Mouse (Mus musculus) limb, embryonic 15.5 days (tissue): Measurements from ENCODE around the gene Jph4. TPM values are rescaled to one million over a fixed set of nuclear protein-coding genes. Genes with fewer than 3 reads are reported as not detected.
A peak's percentile ranks its signal among the peaks of the same experiment; 100 is the strongest.

Experiments
- ATAC-seq: fragments of 200-750 bp; cut with Nextera tagmentation; 2 replicates; pipeline ENCODE4 v1.8.0; 2017; ENCODE audit warnings: low read depth, moderate TSS enrichment; ENCODE audit not compliant: insufficient number of reproducible peaks, low FRiP score, low TSS enrichment
- H3K27ac ChIP-seq: fragments of 300-500 bp; sonication (generic); 2 replicates; pipeline ENCODE4 v1.5.1; 2015; ENCODE audit warnings: moderate library complexity, mild to moderate bottlenecking, inconsistent platforms
- H3K27me3 ChIP-seq: fragments of 300-500 bp; sonication (generic); 2 replicates; pipeline ENCODE4 v1.6.1; 2015; ENCODE audit warnings: inconsistent platforms
- H3K36me3 ChIP-seq: fragments of 300-500 bp; sonication (generic); 2 replicates; pipeline ENCODE4 v1.6.1; 2015; ENCODE audit warnings: inconsistent platforms
- H3K4me1 ChIP-seq: fragments of 300-500 bp; sonication (generic); 2 replicates; pipeline ENCODE4 v1.6.1; 2015; ENCODE audit warnings: inconsistent platforms
- H3K4me2 ChIP-seq: fragments of 300-500 bp; sonication (generic); 2 replicates; pipeline ENCODE4 v1.6.1; 2015; ENCODE audit warnings: mild to moderate bottlenecking, inconsistent platforms
- H3K4me3 ChIP-seq: fragments of 300-500 bp; sonication (generic); 2 replicates; pipeline ENCODE4 v1.5.1; 2015; ENCODE audit warnings: mild to moderate bottlenecking, inconsistent platforms
- H3K9ac ChIP-seq: fragments of 300-500 bp; sonication (generic); 2 replicates; pipeline ENCODE4 v1.6.1; 2015; ENCODE audit warnings: inconsistent platforms
- H3K9me3 ChIP-seq: fragments of 300-500 bp; sonication (generic); 2 replicates; pipeline ENCODE4 v1.6.1; 2016; ENCODE audit warnings: inconsistent platforms
- WGBS: fragments of 180-500 bp; shearing (Covaris S2); methylation state at CpG from one replicate; pipeline ENCODE4 v1.1.7; 2015; 5-methylcytosine and 5-hydroxymethylcytosine counted together
- polyA plus RNA-seq: library from polyadenylated mRNA; unstranded; fragments of >200 nt; fragmentation: Nextera tagmentation; extraction: Ambion mirVana; gene quantifications from 2 replicates; pipeline ENCODE4 v1.2.1, GENCODE M21; 2015

Jph4 gene
- 1.5 and 2.1 TPM in 2 replicates for polyA plus RNA-seq

DNA sequence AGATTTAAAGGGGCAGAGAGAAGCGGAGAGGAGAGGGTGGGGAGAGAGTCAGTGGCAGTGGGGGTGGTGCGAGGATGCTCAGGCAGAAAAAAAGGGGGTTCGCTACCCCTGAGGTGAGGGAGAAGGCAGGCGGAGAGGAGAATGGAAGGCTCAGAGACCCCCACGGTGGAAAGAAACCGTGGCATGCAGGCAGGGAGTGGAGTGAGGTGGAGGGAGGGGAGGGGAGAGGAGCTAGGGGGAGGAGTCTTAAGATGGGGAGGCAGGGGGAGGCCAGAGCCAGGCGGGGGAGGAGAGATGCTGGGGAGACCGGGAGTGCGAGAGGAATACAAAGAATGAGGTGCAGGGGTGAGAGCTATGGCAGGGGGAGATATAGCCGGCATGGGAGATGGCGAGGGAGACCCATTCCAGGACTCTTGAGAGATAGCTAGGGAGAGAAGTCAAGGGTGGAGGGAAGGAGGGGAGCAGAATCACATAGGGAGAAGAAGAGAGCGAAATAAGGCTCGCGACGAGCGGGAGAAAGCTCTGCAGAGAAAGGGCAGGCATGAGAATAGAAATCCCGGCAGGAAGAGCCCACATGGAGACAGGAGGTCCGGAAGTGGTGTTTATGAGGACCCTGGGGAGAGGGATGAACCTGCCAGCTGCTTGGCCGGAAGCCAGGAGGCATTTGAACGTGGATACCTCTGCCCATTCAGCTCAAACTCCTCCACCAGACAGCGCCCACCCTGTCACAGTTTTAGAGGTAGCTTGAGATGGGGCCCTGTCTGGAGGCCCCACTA lies at the start of gene Jph4:
TSS of gene Jph4 (minus strand) at position 511 of the 776 bp plus-strand sequence.
- H3K27me3 ChIP-seq = peaks cover 53% of the 10 kb centered on the region
- no peaks in the 10 kb centered on the region for H3K36me3 ChIP-seq
- peak within 1 kb of the TSS; percentile 50; the same call in 1 of the 2 replicates for H3K27ac ChIP-seq
- H3K9ac ChIP-seq = no peak within 1 kb of the TSS
- no peak for ATAC-seq
- H3K4me2 ChIP-seq = peak within 1 kb of the TSS; percentile 100
- peaks cover 35% of the 10 kb centered on the region for H3K4me1 ChIP-seq
- 5% methylated on average over 21 of the region's 21 CpGs for WGBS
- H3K9me3 ChIP-seq = no peaks in the 10 kb centered on the region
- H3K4me3 ChIP-seq = peak within 1 kb of the TSS; percentile 54

DNA sequence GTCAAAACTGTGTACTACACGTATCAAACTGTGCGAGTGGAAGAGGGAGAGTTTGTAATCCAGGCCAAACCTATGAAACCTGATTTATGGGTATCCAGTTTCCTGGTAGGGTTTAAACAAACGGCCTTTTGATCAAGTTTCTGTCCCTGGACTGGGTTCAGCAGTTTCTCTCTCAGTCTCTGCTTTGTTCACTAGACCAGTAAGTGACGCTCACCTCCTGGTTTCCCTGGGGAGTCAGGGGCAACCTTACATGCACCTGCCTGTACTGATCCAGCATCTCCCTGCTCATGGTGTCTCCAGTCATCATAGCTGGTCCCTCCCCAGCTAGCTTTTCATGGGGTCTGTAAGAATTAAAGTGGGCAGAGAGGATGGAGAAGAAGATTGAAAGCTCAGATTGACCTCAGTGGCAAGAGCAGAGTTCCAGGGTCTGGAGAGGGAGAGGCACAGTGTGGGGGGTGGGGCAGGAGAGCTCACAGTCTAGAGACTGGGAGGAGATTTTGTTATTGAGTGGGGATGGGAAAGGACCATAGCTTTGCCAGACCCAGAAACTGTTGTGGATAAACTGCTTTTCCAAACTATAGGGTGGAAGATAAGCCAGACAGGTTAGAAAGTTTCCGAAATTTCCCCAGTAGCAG lies 47.6 kb upstream of the Jph4 start:
- Histone ChIP-seq H3K27ac (no peak overlapping the region), H3K4me2 (no peak overlapping the region), H3K9me3 (no peaks in the 10 kb centered on the region), H3K4me1 (peaks cover 8% of the 10 kb centered on the region), H3K36me3 (no peaks in the 10 kb centered on the region), H3K9ac (no peak overlapping the region), H3K4me3 (no peak overlapping the region), H3K27me3 (no peaks in the 10 kb centered on the region)
- WGBS = 41% methylated on average over 5 of the region's 5 CpGs
- ATAC-seq = no peak

DNA sequence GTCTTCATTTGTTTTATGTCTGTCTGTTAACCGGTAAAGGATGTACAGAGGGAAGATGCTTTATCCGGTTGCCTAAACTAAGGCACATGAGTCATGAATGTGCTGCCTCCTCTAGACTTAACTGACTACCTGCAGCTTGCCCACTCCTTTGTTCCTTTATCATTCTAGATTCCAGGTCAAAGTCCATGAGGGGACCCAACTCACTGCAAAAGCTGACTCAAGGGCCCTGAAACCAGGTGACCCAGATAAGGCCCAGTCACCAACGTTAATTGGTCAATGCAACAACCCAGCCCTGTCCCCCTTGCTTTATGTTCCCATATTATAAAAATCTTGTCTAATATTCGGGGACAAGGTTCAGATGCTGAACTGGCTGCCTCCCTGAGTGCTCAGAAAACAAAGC lies 45.4 kb upstream of the Jph4 start:
- WGBS = 81% methylated on average over 4 of the region's 4 CpGs
- no peaks in the 10 kb centered on the region for H3K27me3 ChIP-seq
- ATAC-seq = no peak

DNA sequence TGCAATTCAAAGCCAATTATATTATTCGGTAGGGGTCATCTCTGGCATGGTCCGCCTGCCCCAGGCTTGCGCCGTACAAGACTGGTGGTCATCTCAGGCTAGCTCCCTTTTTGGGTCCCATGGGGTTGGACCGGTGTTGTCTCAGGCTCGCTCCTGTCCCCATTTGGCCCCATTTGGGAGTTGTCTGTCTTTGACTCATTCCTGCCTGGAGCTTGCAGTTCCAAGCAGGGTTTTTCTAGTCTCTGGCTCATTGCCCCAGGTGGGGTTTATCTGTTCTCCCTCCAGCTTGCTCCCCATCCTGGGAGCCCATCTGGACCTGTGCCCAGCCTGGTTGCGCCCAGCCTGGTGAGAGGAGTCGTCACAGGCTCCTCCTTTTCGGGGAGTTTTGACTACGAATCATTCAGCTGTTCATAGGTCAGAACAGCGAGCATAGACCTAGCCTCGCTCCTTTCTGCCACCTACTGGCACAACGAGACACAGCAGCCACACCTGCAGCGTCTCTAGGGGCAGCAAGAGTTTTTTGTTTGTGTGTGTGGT lies 44.4 kb upstream of the Jph4 start:
- Histone ChIP-seq H3K36me3 (no peaks in the 10 kb centered on the region), H3K4me2 (peak overlapping the region; percentile 42; the same call in 1 of the 2 replicates), H3K27ac (no peak overlapping the region), H3K4me1 (peaks cover 8% of the 10 kb centered on the region), H3K4me3 (no peak overlapping the region), H3K27me3 (no peaks in the 10 kb centered on the region), H3K9me3 (no peaks in the 10 kb centered on the region), H3K9ac (no peak overlapping the region)
- ATAC-seq = 0 out of 2 replicates have a peak, but pooled peaks have one; percentile 33
- 30% methylated on average over 14 of the region's 14 CpGs for WGBS

More for the DNA sequence above, 45.4 kb upstream of the Jph4 start:
- no peaks in the 10 kb centered on the region for H3K9me3 ChIP-seq
- no peak overlapping the region for H3K4me2 ChIP-seq
- no peak overlapping the region for H3K9ac ChIP-seq
- no peaks in the 10 kb centered on the region for H3K36me3 ChIP-seq
- no peak overlapping the region for H3K27ac ChIP-seq
- peaks cover 8% of the 10 kb centered on the region for H3K4me1 ChIP-seq
- no peak overlapping the region for H3K4me3 ChIP-seq

DNA sequence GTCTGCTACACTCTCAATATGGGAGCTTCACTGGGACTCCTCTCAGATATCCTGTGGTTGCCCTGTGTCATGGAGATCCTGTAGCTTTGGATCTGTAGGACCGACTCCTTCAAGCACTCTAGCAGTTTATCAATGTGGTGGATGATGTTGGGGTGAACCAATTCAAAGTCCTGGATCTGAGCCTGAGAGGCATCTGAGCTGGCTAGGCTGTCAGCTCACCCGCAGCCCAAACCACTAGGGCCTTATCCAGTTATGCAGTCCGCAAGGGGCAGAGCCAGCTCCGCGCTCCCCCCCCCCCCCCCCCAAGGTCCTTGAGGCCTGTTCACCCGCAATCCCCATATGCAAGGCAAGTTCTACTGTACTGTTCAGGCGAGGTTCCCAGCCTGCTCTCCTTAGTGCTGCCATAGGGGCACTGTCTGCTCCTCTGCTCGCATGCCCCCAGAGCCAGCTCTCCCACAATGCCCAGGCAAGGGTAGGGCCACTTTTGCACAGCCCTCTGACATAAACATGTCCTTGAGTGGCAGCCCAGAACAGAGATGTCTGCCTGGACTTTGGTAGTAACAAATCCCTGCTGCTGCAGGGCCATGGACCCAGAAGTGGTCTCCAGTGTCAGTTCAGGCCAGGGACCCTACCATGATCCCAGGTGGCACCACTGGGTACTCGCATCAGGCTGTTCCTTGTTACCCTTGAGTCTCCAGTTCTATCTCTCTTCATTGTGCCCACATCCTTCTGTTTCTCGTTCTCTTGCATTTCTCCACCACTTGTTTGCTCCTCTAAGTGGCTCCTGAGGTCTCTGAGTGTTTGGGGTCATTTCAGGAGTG lies 43.7 kb upstream of the Jph4 start:
- Histone ChIP-seq H3K27me3 (no peaks in the 10 kb centered on the region), H3K36me3 (no peaks in the 10 kb centered on the region), H3K4me1 (peaks cover 8% of the 10 kb centered on the region), H3K27ac (no peak overlapping the region), H3K9me3 (no peaks in the 10 kb centered on the region), H3K9ac (no peak overlapping the region), H3K4me2 (no peak overlapping the region), H3K4me3 (no peak overlapping the region)
- 0 out of 2 replicates have a peak, but pooled peaks have one; percentile 16 for ATAC-seq
- 78% methylated on average over 9 of the region's 10 CpGs for WGBS

DNA sequence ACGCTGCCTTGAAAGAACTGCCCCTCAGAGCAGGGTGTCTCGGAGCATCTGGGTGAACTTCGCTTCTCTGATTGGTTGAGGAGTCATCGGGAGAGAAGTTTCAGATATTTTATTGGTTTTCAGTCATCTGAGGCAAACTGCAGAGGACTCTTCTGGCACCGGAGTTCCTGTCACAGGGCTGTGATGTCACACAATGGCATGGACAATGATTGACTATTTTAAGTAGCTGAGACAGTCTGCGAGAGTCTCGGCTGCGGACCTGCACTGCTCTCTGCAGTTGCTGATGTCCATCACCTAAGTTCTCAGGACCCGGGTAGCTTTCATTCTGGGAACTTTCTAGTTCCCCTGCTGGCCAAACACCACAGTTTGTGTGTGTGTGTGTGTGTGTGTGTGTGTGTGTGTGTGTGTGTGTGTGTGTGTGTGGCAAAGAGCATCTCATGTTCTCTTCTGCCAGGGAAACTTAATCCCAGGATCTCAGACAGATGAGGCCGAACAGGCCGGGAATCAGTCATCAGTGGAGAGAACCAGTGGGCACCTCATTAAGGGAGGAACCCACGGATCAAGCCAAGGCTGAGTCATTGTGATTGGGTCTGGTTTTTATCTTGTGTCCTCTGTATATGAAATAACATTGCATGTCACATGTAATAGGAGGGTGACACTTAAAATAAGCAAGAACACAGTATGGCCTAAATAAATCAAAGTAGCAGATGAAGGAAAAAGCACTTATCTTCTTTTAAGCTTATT lies 40.8 kb upstream of the Jph4 start:
- Histone ChIP-seq H3K4me2 (no peak overlapping the region), H3K4me3 (no peak overlapping the region), H3K36me3 (no peaks in the 10 kb centered on the region), H3K9me3 (no peaks in the 10 kb centered on the region), H3K4me1 (peaks cover 3% of the 10 kb centered on the region), H3K9ac (no peak overlapping the region), H3K27me3 (no peaks in the 10 kb centered on the region), H3K27ac (no peak overlapping the region)
- ATAC-seq = no peak
- WGBS = 60% methylated on average over 12 of the region's 12 CpGs

DNA sequence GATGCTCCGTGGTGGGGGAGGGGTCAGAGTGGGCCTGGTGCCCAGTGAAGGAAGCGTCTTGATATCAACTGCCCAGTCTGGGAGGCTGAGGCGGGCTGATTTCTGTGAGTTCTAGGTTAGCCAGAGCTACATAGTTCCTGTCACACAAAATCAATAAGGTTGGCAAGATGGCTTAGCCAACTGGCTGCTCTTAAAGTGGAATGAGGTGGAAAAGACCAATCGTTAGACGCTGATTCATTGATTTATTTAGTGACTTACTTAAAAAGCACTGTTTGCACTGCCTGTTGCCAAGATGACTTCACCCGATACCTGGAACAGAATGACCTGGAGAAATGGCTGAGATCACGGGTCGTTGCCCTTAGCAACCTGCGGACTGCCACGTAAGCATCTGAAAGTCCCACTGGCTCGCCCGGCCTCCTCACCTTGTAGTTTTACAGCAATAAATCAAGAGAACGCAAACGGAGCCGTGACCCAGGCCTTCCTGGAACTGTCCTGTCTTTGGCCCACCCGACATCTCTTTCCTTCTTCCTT lies 36.3 kb upstream of the Jph4 start:
- Histone ChIP-seq H3K27me3 (no peaks in the 10 kb centered on the region), H3K4me3 (no peak overlapping the region), H3K4me1 (no peaks in the 10 kb centered on the region), H3K27ac (no peak overlapping the region), H3K9me3 (no peaks in the 10 kb centered on the region), H3K9ac (no peak overlapping the region), H3K4me2 (no peak overlapping the region), H3K36me3 (no peaks in the 10 kb centered on the region)
- no peak for ATAC-seq
- 87% methylated on average over 16 of the region's 16 CpGs for WGBS

DNA sequence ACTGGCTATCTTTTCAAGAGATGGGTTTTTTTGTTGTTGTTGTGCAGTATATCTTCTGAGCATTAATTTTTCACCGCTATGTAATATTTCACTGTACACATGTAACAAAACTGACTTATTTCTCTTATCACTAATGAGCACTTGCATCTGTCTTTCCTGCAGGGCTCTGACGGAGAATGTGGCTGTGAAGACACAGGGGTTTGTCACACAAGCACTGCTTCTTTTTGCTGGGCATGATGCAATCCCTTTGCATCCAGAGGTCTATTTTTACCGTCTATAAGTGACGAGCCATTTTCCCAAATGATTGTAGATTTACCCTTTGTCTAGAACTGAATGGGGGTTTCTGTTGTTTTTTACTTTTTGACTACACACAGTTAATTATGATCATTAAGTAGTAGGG lies 35.4 kb upstream of the Jph4 start:
- Histone ChIP-seq H3K36me3 (no peaks in the 10 kb centered on the region), H3K27ac (no peak overlapping the region), H3K4me1 (peaks cover 3% of the 10 kb centered on the region; the same call in 1 of the 2 replicates), H3K9me3 (no peaks in the 10 kb centered on the region), H3K4me3 (no peak overlapping the region), H3K27me3 (no peaks in the 10 kb centered on the region), H3K4me2 (no peak overlapping the region), H3K9ac (no peak overlapping the region)
- no peak for ATAC-seq
- WGBS = 84% methylated on average over 4 of the region's 4 CpGs

DNA sequence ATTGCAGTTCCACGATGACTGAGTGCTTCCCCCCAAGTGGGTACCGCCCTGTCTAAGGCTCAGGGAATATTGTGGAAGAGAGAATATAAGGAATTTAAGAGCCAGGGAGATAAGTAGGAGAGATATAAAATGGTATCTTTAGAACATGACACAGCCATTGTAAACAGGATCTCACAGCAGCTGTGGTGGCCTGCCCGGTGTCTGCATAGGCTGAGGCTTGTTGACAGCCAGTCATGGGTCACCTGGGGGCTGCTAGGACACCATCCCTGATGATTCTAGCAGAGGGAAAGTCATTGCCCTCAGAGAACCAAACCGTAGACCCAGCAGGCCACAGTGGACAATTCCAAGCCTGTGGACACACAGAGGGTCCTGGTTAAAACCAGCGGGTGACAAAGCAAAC lies 34.2 kb upstream of the Jph4 start:
- Histone ChIP-seq H3K27ac (no peak overlapping the region), H3K27me3 (no peaks in the 10 kb centered on the region), H3K9me3 (no peaks in the 10 kb centered on the region), H3K9ac (no peak overlapping the region), H3K4me3 (no peak overlapping the region), H3K4me1 (peaks cover 3% of the 10 kb centered on the region; the same call in 1 of the 2 replicates), H3K36me3 (no peaks in the 10 kb centered on the region), H3K4me2 (no peak overlapping the region)
- no peak for ATAC-seq
- WGBS = 74% methylated on average over 5 of the region's 5 CpGs

DNA sequence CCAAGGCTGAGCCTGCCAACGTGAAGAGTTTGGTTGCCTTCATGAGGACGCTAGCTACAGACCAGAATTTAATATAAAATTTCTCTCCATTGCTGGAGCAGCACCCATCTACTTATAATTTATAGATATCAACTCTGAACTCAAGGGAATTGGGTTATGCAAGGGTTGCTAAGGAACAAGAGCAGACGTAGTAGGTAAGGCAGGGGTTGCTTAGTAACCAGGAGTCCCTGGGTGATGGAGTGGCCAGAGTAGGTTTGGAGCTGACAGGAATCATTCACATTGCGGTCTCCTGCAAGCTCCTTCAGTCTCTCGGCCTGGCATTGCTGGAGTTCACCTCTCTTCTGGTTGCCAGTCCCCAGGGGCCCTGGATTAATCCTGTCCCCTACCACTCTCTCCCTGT lies 32.3 kb upstream of the Jph4 start:
- no peak overlapping the region for H3K4me2 ChIP-seq
- ATAC-seq = no peak
- 79% methylated on average over 5 of the region's 5 CpGs for WGBS
- no peaks in the 10 kb centered on the region for H3K9me3 ChIP-seq
- no peak overlapping the region for H3K9ac ChIP-seq
- no peaks in the 10 kb centered on the region for H3K27me3 ChIP-seq
- peaks cover 3% of the 10 kb centered on the region; the same call in 1 of the 2 replicates for H3K4me1 ChIP-seq
- H3K4me3 ChIP-seq = no peak overlapping the region
- H3K36me3 ChIP-seq = no peaks in the 10 kb centered on the region
- H3K27ac ChIP-seq = no peak overlapping the region

DNA sequence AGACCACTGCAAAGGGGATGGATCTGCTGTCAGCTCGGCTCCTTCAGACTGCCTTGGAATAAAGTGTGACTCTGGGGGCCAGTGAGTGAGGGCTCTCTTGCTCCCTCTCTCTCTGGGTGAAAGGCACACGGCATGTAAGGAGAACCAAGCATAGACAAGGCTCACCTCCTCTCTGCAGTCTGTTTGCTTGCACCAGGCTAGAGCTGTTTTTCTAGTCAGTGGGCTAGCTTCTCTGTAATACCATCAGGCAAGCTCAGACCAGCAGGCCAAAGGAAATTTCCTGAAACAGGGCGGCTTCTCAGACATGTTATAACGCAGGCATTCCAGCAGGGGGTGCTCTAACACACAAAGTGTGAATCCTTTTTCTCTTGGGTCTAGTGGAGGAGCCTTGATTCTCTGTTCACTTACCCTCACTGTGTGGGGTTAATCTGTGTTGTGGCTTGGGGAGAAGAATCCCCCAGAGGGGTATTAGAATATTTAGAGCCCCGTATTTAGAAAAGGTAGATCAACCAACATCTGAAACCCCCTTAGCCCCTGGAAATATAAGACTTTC lies 31.7 kb upstream of the Jph4 start:
- Histone ChIP-seq H3K4me3 (no peak overlapping the region), H3K27ac (no peak overlapping the region), H3K36me3 (no peaks in the 10 kb centered on the region), H3K27me3 (no peaks in the 10 kb centered on the region), H3K4me2 (no peak overlapping the region), H3K9ac (no peak overlapping the region), H3K9me3 (no peaks in the 10 kb centered on the region), H3K4me1 (peaks cover 3% of the 10 kb centered on the region; the same call in 1 of the 2 replicates)
- no peak for ATAC-seq
- 30% methylated on average over 5 of the region's 5 CpGs for WGBS
